Mouse (Mus musculus) bone marrow macrophage, adult 2 months (primary cell): ENCODE measurements at regions not wholly inside any gene's neighbourhood (a gene's known extent, or its start where the extent isn't known, plus 50 kb on each side); places are given as distances from the start of the nearest gene placed in this dataset.

Experiments
- CTCF ChIP-seq: IDR thresholded peaks from 2 replicates; pipeline ENCODE4 v1.5.1; 2012; ENCODE audit warnings: low read depth, mild to moderate bottlenecking, low read length, moderate library complexity
- POLR2A ChIP-seq: IDR thresholded peaks from 2 replicates; pipeline ENCODE4 v1.6.1; 2012; ENCODE audit warnings: mild to moderate bottlenecking, low read depth, low read length, borderline replicate concordance

DNA sequence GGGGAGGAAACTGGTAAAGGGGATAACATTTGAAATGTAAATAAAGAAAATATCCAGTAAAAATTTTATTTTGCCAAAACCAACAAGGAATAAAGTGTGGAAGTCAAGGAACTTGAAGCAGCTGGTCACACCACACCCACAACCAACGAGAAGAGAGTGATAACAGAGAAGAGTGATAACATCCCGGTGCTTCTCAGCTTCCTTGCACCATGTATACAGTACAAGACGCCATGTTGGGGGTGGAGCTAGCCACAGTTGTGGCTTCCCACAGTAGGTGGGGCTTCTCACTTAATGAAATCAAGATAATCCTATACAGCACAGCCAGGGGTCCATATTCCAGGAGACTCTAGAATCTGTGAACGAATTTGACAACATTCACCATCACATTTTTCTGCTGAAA lies 77.9 kb downstream of the Gm11983 start:
- TF ChIP-seq CTCF, result no peak
- no peak for TF ChIP-seq POLR2A
